Mouse (Mus musculus) ovary, postnatal 10 days (tissue): ENCODE results near the gene Alx1.

Experiments used
- DNase-seq: peaks from one replicate; pipeline ENCODE4 v3.0.0; 2022; ENCODE audit warnings: low spot score

The Alx1 gene

GRCm38 (mm10) chr10:103029730-103030490, at the start of gene Alx1:
TSS of gene Alx1 (minus strand) at chr10:103030215.
- no peak for DNase-seq

- no peak for DNase-seq
Measured at GRCm38 (mm10) chr10:103049593-103049992, 19.6 kb upstream of the Alx1 start.

- DNase-seq = no peak
Measured at GRCm38 (mm10) chr10:103046623-103047022, 16.6 kb upstream of the Alx1 start.

GRCm38 (mm10) chr10:103045019-103045418, 15.0 kb upstream of the Alx1 start:
- DNase-seq = no peak

- no peak for DNase-seq
Measured at GRCm38 (mm10) chr10:103035002-103035640, 5.1 kb upstream of the Alx1 start.

GRCm38 (mm10) chr10:103030931-103031330, 916 bp upstream of the Alx1 start:
- DNase-seq = no peak

- no peak for DNase-seq
Measured at GRCm38 (mm10) chr10:103029132-103029729, 784 bp downstream of the Alx1 start.

- no peak for DNase-seq
Measured at GRCm38 (mm10) chr10:103028253-103029131, 1.5 kb downstream of the Alx1 start.

GRCm38 (mm10) chr10:103027931-103028252, 2.1 kb downstream of the Alx1 start:
- DNase-seq = no peak

- no peak for DNase-seq
Measured at GRCm38 (mm10) chr10:103027226-103027930, 2.6 kb downstream of the Alx1 start.

GRCm38 (mm10) chr10:103026636-103027225, 3.3 kb downstream of the Alx1 start:
- DNase-seq = no peak

- DNase-seq = no peak
Measured at GRCm38 (mm10) chr10:103002556-103002955, 27.5 kb downstream of the Alx1 start.

GRCm38 (mm10) chr10:103000902-103001301, 29.1 kb downstream of the Alx1 start:
- no peak for DNase-seq

- no peak for DNase-seq
Measured at GRCm38 (mm10) chr10:102999584-102999983, 30.4 kb downstream of the Alx1 start.

- DNase-seq = no peak
Measured at GRCm38 (mm10) chr10:102975106-102975505, 54.9 kb downstream of the Alx1 start.

- no peak for DNase-seq
Measured at GRCm38 (mm10) chr10:102959602-102960001, 70.4 kb downstream of the Alx1 start.
